Mouse (Mus musculus) limb, embryonic 11.5 days (tissue): ENCODE data around the gene Car11. TPM values are rescaled to one million over a fixed set of nuclear protein-coding genes. Genes with fewer than 3 reads are reported as not detected.

Experiments
- ATAC-seq: fragments of 200-750 bp; cut with Nextera tagmentation; 2 replicates; pipeline ENCODE4 v1.8.0; 2017; ENCODE audit warnings: low read depth; ENCODE audit not compliant: insufficient number of reproducible peaks, low FRiP score, low TSS enrichment
- DNase-seq: peaks from one replicate; pipeline ENCODE4 v3.0.0-alpha.2; 2015; ENCODE audit warnings: low spot score
- H3K27ac ChIP-seq: fragments of 300-500 bp; sonication (generic); replicated peaks from 2 replicates; pipeline ENCODE4 v1.5.1; 2014; ENCODE audit warnings: low read depth, mild to moderate bottlenecking, low read length
- H3K27me3 ChIP-seq: fragments of 300-500 bp; sonication (generic); 2 replicates; pipeline ENCODE4 v1.6.1; 2014; ENCODE audit warnings: mild to moderate bottlenecking, low read length, mixed read lengths; ENCODE audit not compliant: control insufficient read depth, insufficient read depth
- H3K36me3 ChIP-seq: fragments of 300-500 bp; sonication (generic); 2 replicates; pipeline ENCODE4 v1.6.1; 2014; ENCODE audit warnings: mild to moderate bottlenecking, low read length, moderate library complexity, mixed read lengths; ENCODE audit not compliant: control insufficient read depth, insufficient read depth
- H3K4me1 ChIP-seq: fragments of 300-500 bp; sonication (generic); 2 replicates; pipeline ENCODE4 v1.6.1; 2014; ENCODE audit warnings: low read length, mixed read lengths; ENCODE audit not compliant: control insufficient read depth, insufficient read depth
- H3K4me2 ChIP-seq: fragments of 300-500 bp; sonication (generic); 2 replicates; pipeline ENCODE4 v1.6.1; 2014; ENCODE audit warnings: low read depth, mild to moderate bottlenecking, moderate library complexity; ENCODE audit not compliant: severe bottlenecking
- H3K4me3 ChIP-seq: fragments of 300-500 bp; sonication (generic); 2 replicates; pipeline ENCODE4 v1.5.1; 2014; ENCODE audit warnings: low read depth, low read length
- H3K9ac ChIP-seq: fragments of 300-500 bp; sonication (generic); 2 replicates; pipeline ENCODE4 v1.6.1; 2014; ENCODE audit warnings: mild to moderate bottlenecking, low read length
- H3K9me3 ChIP-seq: fragments of 300-500 bp; sonication (generic); 2 replicates; pipeline ENCODE4 v1.6.1; 2016; ENCODE audit warnings: low read length; ENCODE audit not compliant: control insufficient read depth
- WGBS: fragments of 180-500 bp; shearing (Covaris S2); extraction: QIAGEN DNeasy Blood & Tissue Kit; methylation state at CpG from one replicate; pipeline ENCODE4 v1.1.7; 2014; 5-methylcytosine and 5-hydroxymethylcytosine counted together
- polyA plus RNA-seq: library from polyadenylated mRNA; unstranded; fragments of >200 nt; fragmentation: Nextera tagmentation; extraction: Ambion mirVana; gene quantifications from 2 replicates; pipeline ENCODE4 v1.2.1, GENCODE M21; 2014

The Car11 gene
- polyA plus RNA-seq, 1 experiment from 2014 or later: 5.5 TPM

- Histone ChIP-seq H3K9ac (no peak within 1 kb of the TSS), H3K27ac (no peak within 1 kb of the TSS), H3K4me2 (no peak within 1 kb of the TSS; the same call in 1 of the 2 replicates), H3K36me3 (peaks cover 42% of the 10 kb centered on the region), H3K4me1 (peaks cover 16% of the 10 kb centered on the region), H3K27me3 (no peaks in the 10 kb centered on the region), H3K4me3 (0 out of 2 replicates have a peak within 1 kb of the TSS, but pooled peaks have one; percentile 0), H3K9me3 (no peaks in the 10 kb centered on the region)
- 86% methylated on average over 14 of the region's 14 CpGs for WGBS
- DNase-seq: no peak
- no peak for ATAC-seq
These were observed 21.0 kb downstream of the Car11 start, which contains the start of gene Fam83e for GRCm38 (mm10) chr7:45720413-45721233. Fam83e (plus strand) TSS chr7:45721212.

GRCm38 (mm10) chr7:45721234-45721571, 21.6 kb downstream of the Car11 start:
- Histone ChIP-seq H3K4me3 (no peak overlapping the region), H3K27ac (no peak overlapping the region), H3K4me2 (no peak overlapping the region), H3K4me1 (peaks cover 10% of the 10 kb centered on the region), H3K36me3 (peaks cover 44% of the 10 kb centered on the region), H3K9ac (no peak overlapping the region), H3K9me3 (no peaks in the 10 kb centered on the region), H3K27me3 (no peaks in the 10 kb centered on the region)
- 80% methylated on average over 7 of the region's 7 CpGs for WGBS
- ATAC-seq (no peak), DNase-seq (no peak)

- Histone ChIP-seq H3K27ac (no peak overlapping the region), H3K4me3 (no peak overlapping the region), H3K4me2 (no peak overlapping the region), H3K9me3 (no peaks in the 10 kb centered on the region), H3K4me1 (peaks cover 6% of the 10 kb centered on the region; the same call in 1 of the 2 replicates), H3K27me3 (no peaks in the 10 kb centered on the region), H3K9ac (no peak overlapping the region), H3K36me3 (peaks cover 44% of the 10 kb centered on the region)
- 60% methylated on average over 13 of the region's 13 CpGs for WGBS
- ATAC-seq (no peak), DNase-seq (no peak)
These were observed 22.2 kb downstream of the Car11 start for GRCm38 (mm10) chr7:45721642-45722347.

- no peak overlapping the region for H3K27ac ChIP-seq
- ATAC-seq: no peak
- 77% methylated on average over 13 of the region's 13 CpGs for WGBS
These were observed 22.7 kb downstream of the Car11 start for GRCm38 (mm10) chr7:45722348-45722713.

GRCm38 (mm10) chr7:45723301-45723700, 23.7 kb downstream of the Car11 start:
- peaks cover 44% of the 10 kb centered on the region for H3K36me3 ChIP-seq
- H3K27me3 ChIP-seq: no peaks in the 10 kb centered on the region
- WGBS: 83% methylated on average over 4 of the region's 4 CpGs
- ATAC-seq (no peak), DNase-seq (no peak)
- 0 out of 2 replicates have a peak, but pooled peaks cover 6% of the 10 kb centered on the region for H3K4me1 ChIP-seq
- H3K27ac ChIP-seq: no peak overlapping the region
- H3K9me3 ChIP-seq: no peaks in the 10 kb centered on the region
- no peak overlapping the region for H3K4me3 ChIP-seq
- H3K4me2 ChIP-seq: no peak overlapping the region
- no peak overlapping the region for H3K9ac ChIP-seq

More at GRCm38 (mm10) chr7:45722348-45722713, 22.7 kb downstream of the Car11 start:
- H3K9me3 ChIP-seq: no peaks in the 10 kb centered on the region
- no peak for DNase-seq
- H3K4me2 ChIP-seq: no peak overlapping the region
- H3K4me1 ChIP-seq: 0 out of 2 replicates have a peak, but pooled peaks cover 6% of the 10 kb centered on the region
- no peak overlapping the region for H3K9ac ChIP-seq
- peaks cover 44% of the 10 kb centered on the region for H3K36me3 ChIP-seq
- H3K4me3 ChIP-seq: no peak overlapping the region
- H3K27me3 ChIP-seq: no peaks in the 10 kb centered on the region

- no peak overlapping the region for H3K9ac ChIP-seq
- ATAC-seq: no peak
- WGBS: 94% methylated on average over 14 of the region's 14 CpGs
These were observed 24.1 kb downstream of the Car11 start for GRCm38 (mm10) chr7:45723781-45724180.

GRCm38 (mm10) chr7:45725151-45725550, 25.5 kb downstream of the Car11 start:
- Histone ChIP-seq H3K27me3 (no peaks in the 10 kb centered on the region), H3K9ac (0 out of 2 replicates have a peak overlapping the region, but pooled peaks have one; percentile 7), H3K9me3 (no peaks in the 10 kb centered on the region), H3K4me2 (no peak overlapping the region), H3K27ac (no peak overlapping the region), H3K36me3 (peaks cover 39% of the 10 kb centered on the region), H3K4me1 (no peaks in the 10 kb centered on the region), H3K4me3 (0 out of 2 replicates have a peak overlapping the region, but pooled peaks have one; percentile 5)
- no peak for ATAC-seq
- DNase-seq: no peak
- WGBS: 91% methylated on average over 9 of the region's 9 CpGs

More at GRCm38 (mm10) chr7:45723781-45724180, 24.1 kb downstream of the Car11 start:
- H3K9me3 ChIP-seq: no peaks in the 10 kb centered on the region
- DNase-seq: no peak
- no peaks in the 10 kb centered on the region for H3K27me3 ChIP-seq
- no peak overlapping the region for H3K4me2 ChIP-seq
- peaks cover 46% of the 10 kb centered on the region for H3K36me3 ChIP-seq
- 0 out of 2 replicates have a peak, but pooled peaks cover 6% of the 10 kb centered on the region for H3K4me1 ChIP-seq
- H3K4me3 ChIP-seq: no peak overlapping the region
- H3K27ac ChIP-seq: no peak overlapping the region

- 0 out of 2 replicates have a peak within 1 kb of the TSS, but pooled peaks have one; percentile 5 for H3K4me3 ChIP-seq
- peaks cover 37% of the 10 kb centered on the region for H3K36me3 ChIP-seq
These were observed 26.1 kb downstream of the Car11 start, which contains the start of gene Spaca4 for GRCm38 (mm10) chr7:45725713-45726112. Spaca4 (minus strand) TSS chr7:45725813.

More at GRCm38 (mm10) chr7:45725713-45726112, 26.1 kb downstream of the Car11 start, which contains the start of gene Spaca4:
- DNase-seq: no peak
- Histone ChIP-seq H3K9ac (0 out of 2 replicates have a peak within 1 kb of the TSS, but pooled peaks have one; percentile 7), H3K27ac (no peak within 1 kb of the TSS), H3K27me3 (no peaks in the 10 kb centered on the region), H3K9me3 (no peaks in the 10 kb centered on the region), H3K4me2 (no peak within 1 kb of the TSS), H3K4me1 (peaks cover 4% of the 10 kb centered on the region; the same call in 1 of the 2 replicates)
- no peak for ATAC-seq
- 90% methylated on average over 11 of the region's 11 CpGs for whole genome bisulfite sequencing
